Mouse (Mus musculus) heart, embryonic 12.5 days (tissue): ENCODE measurements at regions not wholly inside any gene's neighbourhood (a gene's known extent, or its start where the extent isn't known, plus 50 kb on each side); places are given as distances from the start of the nearest gene placed in this dataset.
A peak's percentile ranks its signal among the peaks of the same experiment; 100 is the strongest.

Experiments
- ATAC-seq: fragments of 200-750 bp; cut with Nextera tagmentation; 2 replicates; pipeline ENCODE4 v1.8.0; 2017; ENCODE audit warnings: moderate TSS enrichment, moderate library complexity; ENCODE audit not compliant: insufficient number of reproducible peaks, low FRiP score
- H3K27ac ChIP-seq: fragments of 300-500 bp; sonication (generic); 2 replicates; pipeline ENCODE4 v1.5.1; 2016; ENCODE audit warnings: mild to moderate bottlenecking, moderate library complexity; ENCODE audit not compliant: poor library complexity, severe bottlenecking
- H3K27me3 ChIP-seq: fragments of 300-500 bp; sonication (generic); replicated peaks from 2 replicates; pipeline ENCODE4 v1.6.1; 2016; ENCODE audit warnings: mild to moderate bottlenecking, moderate library complexity
- H3K36me3 ChIP-seq: fragments of 300-500 bp; sonication (generic); 2 replicates; pipeline ENCODE4 v1.6.1; 2016; ENCODE audit warnings: mild to moderate bottlenecking, moderate library complexity
- H3K4me1 ChIP-seq: fragments of 300-500 bp; sonication (generic); replicated peaks from 2 replicates; pipeline ENCODE4 v1.6.1; 2016; ENCODE audit warnings: mild to moderate bottlenecking
- H3K4me2 ChIP-seq: fragments of 300-500 bp; sonication (generic); 2 replicates; pipeline ENCODE4 v1.6.1; 2016; ENCODE audit warnings: mild to moderate bottlenecking, moderate library complexity
- H3K4me3 ChIP-seq: fragments of 300-500 bp; sonication (generic); 2 replicates; pipeline ENCODE4 v1.5.1; 2016; ENCODE audit warnings: mild to moderate bottlenecking
- H3K9ac ChIP-seq: fragments of 300-500 bp; sonication (generic); 2 replicates; pipeline ENCODE4 v1.6.1; 2016; ENCODE audit warnings: mild to moderate bottlenecking, moderate library complexity
- H3K9me3 ChIP-seq: fragments of 300-500 bp; sonication (generic); replicated peaks from 2 replicates; pipeline ENCODE4 v1.6.1; 2016; ENCODE audit warnings: mild to moderate bottlenecking, moderate library complexity
- WGBS: fragments of 180-500 bp; shearing (Covaris S2); methylation state at CpG from one replicate; pipeline ENCODE4 v1.1.7; 2016; 5-methylcytosine and 5-hydroxymethylcytosine counted together

DNA sequence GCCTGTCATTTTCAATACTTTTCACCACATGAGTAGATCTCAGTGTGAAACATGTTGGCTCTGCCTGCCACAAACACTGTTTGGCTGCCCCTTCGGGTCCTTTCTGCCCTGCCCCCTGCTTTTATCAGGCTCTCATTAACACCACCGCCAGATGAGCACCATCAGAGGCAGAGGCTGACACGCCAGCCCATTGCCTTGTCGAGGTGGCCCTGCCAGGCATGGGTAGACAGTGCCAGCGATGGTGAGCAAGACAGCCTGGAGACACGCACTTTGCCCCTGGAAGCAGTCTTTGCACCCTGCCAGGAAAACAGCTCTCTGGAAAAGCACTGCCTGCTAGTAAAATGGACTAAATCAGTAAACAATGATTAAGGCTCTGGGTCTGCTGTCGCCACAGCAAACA, 158.2 kb downstream of the Gm10295 start:
- no peak overlapping the region for H3K9ac ChIP-seq
- no peak for ATAC-seq
- no peaks in the 10 kb centered on the region for H3K9me3 ChIP-seq
- WGBS: 23% methylated on average over 7 of the region's 7 CpGs
- peaks cover 9% of the 10 kb centered on the region for H3K4me1 ChIP-seq
- H3K27ac ChIP-seq: no peak overlapping the region
- H3K27me3 ChIP-seq: no peaks in the 10 kb centered on the region
- no peaks in the 10 kb centered on the region for H3K36me3 ChIP-seq
- H3K4me2 ChIP-seq: peak overlapping the region; percentile 25; the same call in 1 of the 2 replicates
- no peak overlapping the region for H3K4me3 ChIP-seq

DNA sequence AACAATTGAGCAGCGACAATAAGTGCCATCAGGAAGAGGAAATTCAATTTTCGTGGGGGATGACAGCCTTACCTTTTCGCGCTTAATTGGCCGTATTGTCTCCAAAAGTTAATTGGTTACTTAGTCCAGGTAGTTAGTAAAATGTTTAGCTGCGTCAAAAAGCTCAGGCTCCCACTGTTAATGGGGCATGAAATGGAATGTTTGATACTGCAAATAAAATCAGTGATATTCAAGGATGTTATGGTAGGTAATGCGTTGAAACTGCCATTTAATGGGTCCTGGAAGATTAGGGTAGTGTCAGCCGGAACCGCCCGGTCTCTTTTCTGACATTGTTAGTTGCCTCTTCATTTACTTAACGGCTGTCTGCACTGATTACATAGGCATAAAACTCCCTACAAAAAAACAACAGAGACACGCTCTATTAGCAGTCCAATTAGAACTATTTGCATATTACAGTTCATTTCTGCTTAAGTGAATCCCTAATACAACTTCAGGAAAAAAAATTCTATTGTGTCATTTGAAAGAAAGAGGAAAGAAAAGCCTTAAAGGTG, 161.0 kb downstream of the Gm10295 start:
- no peak overlapping the region for H3K4me2 ChIP-seq
- H3K9me3 ChIP-seq: no peaks in the 10 kb centered on the region
- H3K27ac ChIP-seq: no peak overlapping the region
- ATAC-seq: no peak
- WGBS: 82% methylated on average over 12 of the region's 12 CpGs
- no peaks in the 10 kb centered on the region for H3K36me3 ChIP-seq
- no peaks in the 10 kb centered on the region for H3K27me3 ChIP-seq
- no peak overlapping the region for H3K9ac ChIP-seq
- peaks cover 12% of the 10 kb centered on the region for H3K4me1 ChIP-seq
- H3K4me3 ChIP-seq: no peak overlapping the region

DNA sequence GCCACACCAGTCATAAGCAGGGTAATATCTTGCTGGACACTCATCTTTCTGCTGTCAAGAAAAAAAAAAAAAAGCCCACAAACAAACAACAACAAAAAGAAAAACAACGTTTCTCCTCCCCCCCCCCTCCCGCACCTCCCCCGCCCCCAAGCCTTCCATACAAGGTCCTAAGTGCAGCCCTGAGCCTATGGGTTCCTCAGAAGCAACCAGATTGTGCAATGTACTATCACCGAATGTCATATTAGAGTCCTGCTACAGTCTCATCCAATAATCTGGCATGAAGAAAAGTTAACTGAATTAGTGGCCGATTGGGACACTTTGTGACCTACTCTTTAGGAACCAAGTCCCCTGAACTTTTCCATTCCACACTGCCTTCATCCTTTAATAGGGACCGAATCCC, 161.5 kb downstream of the Gm10295 start:
- Histone ChIP-seq H3K4me3 (no peak overlapping the region), H3K4me2 (no peak overlapping the region), H3K4me1 (peaks cover 12% of the 10 kb centered on the region), H3K27me3 (no peaks in the 10 kb centered on the region), H3K9me3 (no peaks in the 10 kb centered on the region), H3K36me3 (no peaks in the 10 kb centered on the region), H3K27ac (no peak overlapping the region), H3K9ac (no peak overlapping the region)
- ATAC-seq: no peak
- 70% methylated on average over 6 of the region's 6 CpGs for WGBS

DNA sequence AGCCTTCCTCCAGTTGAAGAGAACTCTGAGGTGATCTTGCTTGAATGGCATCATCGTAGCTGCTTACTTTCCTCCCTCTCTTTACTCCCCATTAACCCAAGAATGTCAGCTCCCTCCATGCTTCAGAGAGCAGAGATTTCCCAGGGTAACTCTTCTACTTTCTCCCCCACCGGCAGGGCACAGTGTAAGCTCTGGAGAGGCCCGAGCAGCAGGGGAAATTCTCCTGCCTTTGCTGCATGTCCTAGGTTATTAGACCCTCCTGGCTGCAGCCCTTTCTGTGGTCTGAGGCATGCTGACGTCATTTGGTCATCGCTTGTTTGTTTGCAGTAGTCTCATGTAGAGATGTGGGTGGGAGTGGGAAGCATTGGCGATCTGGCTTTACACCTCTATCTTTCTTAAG, 163.2 kb downstream of the Gm10295 start:
- 14% methylated on average over 6 of the region's 6 CpGs for WGBS
- H3K27ac ChIP-seq: peak overlapping the region; percentile 13; the same call in 1 of the 2 replicates
- no peaks in the 10 kb centered on the region for H3K9me3 ChIP-seq
- 0 out of 2 replicates have a peak overlapping the region, but pooled peaks have one; percentile 4 for H3K4me2 ChIP-seq
- no peak for ATAC-seq
- H3K4me1 ChIP-seq: peaks cover 7% of the 10 kb centered on the region
- 0 out of 2 replicates have a peak overlapping the region, but pooled peaks have one; percentile 2 for H3K9ac ChIP-seq
- no peaks in the 10 kb centered on the region for H3K36me3 ChIP-seq
- no peak overlapping the region for H3K4me3 ChIP-seq
- H3K27me3 ChIP-seq: no peaks in the 10 kb centered on the region

DNA sequence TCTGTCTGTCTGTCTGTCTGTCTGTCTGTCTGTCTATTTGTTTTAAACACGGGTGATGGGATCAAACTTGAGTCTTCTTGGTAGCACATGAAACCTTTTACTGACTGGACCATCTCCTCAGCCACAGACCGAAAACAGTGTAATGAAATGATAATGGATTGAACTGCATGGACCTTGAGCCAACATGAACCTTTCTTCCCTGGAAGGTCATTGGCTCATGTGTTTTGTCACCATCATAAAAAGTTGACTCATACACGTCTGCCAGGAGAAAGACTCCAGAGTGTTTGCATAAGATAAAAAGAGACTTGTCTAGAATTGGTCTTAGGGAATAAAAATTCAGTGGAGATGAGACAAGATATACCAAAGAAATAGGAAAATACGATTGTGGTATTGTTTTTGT, 176.4 kb downstream of the Gm10295 start:
- WGBS: 61% methylated on average over 4 of the region's 4 CpGs
- H3K4me2 ChIP-seq: no peak overlapping the region
- H3K4me1 ChIP-seq: 0 out of 2 replicates have a peak, but pooled peaks cover 3% of the 10 kb centered on the region
- ATAC-seq: no peak
- no peaks in the 10 kb centered on the region for H3K27me3 ChIP-seq
- H3K9ac ChIP-seq: no peak overlapping the region
- H3K36me3 ChIP-seq: no peaks in the 10 kb centered on the region
- no peak overlapping the region for H3K4me3 ChIP-seq
- no peaks in the 10 kb centered on the region for H3K9me3 ChIP-seq
- H3K27ac ChIP-seq: no peak overlapping the region

DNA sequence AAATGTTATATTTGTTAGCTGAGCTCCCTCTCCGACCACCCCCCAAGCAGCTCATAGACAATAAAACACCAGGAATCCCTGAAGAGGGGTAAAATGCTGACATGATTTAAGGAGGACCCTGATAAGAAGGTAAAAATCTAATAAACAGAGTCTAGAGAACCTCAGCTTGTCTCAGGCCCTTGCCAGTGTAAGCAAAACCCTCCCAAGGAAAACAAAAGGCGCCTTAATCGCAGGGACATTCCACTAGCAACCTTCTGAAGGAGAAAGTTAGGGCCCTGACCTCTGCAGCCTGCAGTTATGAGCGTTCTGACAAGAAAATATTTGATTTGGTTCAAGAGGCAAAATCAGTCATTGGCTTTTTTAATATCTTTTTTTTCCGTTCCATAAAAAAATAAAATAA, 212.2 kb downstream of the Gm10295 start:
- no peak; the same call in 1 of the 2 replicates for ATAC-seq
- WGBS: 54% methylated on average over 5 of the region's 5 CpGs
- Histone ChIP-seq H3K4me1 (no peaks in the 10 kb centered on the region), H3K27ac (no peak overlapping the region), H3K9ac (no peak overlapping the region), H3K4me2 (no peak overlapping the region), H3K36me3 (no peaks in the 10 kb centered on the region), H3K9me3 (no peaks in the 10 kb centered on the region), H3K4me3 (no peak overlapping the region), H3K27me3 (no peaks in the 10 kb centered on the region)

DNA sequence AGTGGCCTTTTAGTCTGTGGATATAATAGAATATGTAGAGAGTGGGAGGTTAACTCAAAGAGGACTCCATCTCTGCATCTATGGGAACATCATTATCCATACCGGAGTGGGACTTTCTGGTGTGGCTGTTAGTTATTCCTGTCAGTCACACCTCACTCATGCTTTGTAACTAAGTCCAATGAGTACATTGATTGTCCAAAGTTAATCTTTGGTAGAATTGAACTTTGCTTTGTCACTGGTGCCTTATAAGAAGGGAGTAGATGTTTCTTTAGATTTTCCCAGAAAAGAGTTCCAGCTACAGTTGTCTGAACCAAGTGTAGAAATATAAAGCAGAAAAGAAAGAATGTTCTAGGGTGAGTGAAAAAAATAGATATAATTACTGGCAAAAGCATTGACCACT, 221.3 kb downstream of the Gm10295 start:
- Histone ChIP-seq H3K4me2 (no peak overlapping the region), H3K9me3 (no peaks in the 10 kb centered on the region), H3K36me3 (no peaks in the 10 kb centered on the region), H3K9ac (no peak overlapping the region), H3K4me1 (peaks cover 5% of the 10 kb centered on the region; the same call in 1 of the 2 replicates), H3K4me3 (no peak overlapping the region), H3K27me3 (no peaks in the 10 kb centered on the region), H3K27ac (no peak overlapping the region)
- no peak for ATAC-seq
- WGBS: 87% methylated on average over 1 of the region's 1 CpGs

DNA sequence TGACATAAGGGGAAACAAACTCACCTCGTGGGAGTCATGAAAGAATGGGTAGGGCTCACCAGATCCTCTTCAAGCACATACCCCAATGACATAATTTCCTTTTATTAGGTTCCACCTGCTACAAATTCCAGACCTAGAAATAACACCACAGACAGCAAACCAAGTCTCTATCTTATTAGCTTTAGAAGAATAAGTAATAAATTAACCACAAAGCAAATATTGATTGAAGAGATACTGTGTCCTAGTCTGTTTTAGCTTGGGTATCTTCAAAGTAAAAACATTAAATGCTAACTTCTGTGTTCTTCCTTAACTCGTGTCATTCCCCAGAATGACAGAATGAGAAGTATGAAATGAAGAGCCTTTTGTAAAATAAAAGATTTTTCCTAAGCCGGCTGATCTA, 222.4 kb downstream of the Gm10295 start:
- Histone ChIP-seq H3K9me3 (no peaks in the 10 kb centered on the region), H3K4me2 (no peak overlapping the region)
- 71% methylated on average over 3 of the region's 3 CpGs for WGBS

DNA sequence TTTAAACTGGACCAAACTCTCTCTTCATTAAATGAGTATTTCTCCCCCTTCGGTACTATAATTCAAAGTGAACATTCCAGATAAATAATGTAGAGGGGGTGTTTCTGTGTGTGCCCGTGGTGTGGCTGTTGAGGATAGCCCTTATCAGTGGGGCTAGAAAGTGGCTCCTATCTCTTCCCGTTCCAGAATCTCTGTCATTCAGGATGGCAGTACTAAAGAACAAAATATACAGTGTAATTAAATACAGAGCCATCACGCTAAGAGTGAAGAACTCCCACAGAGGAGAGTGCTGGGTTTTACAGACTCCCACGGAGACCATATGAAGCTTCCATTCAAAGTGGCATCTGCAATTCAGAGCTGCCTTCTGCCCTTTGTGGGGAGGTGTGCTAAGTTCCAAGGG, 229.8 kb downstream of the Gm10295 start:
- Histone ChIP-seq H3K27me3 (no peaks in the 10 kb centered on the region), H3K4me2 (no peak overlapping the region), H3K9ac (no peak overlapping the region), H3K9me3 (no peaks in the 10 kb centered on the region), H3K36me3 (no peaks in the 10 kb centered on the region), H3K4me3 (no peak overlapping the region), H3K4me1 (peaks cover 10% of the 10 kb centered on the region), H3K27ac (no peak overlapping the region)
- WGBS: 24% methylated on average over 5 of the region's 5 CpGs
- ATAC-seq: no peak

More for the DNA sequence above, 222.4 kb downstream of the Gm10295 start:
- Histone ChIP-seq H3K27ac (no peak overlapping the region), H3K4me1 (peaks cover 5% of the 10 kb centered on the region; the same call in 1 of the 2 replicates), H3K27me3 (no peaks in the 10 kb centered on the region), H3K9ac (no peak overlapping the region), H3K4me3 (no peak overlapping the region), H3K36me3 (no peaks in the 10 kb centered on the region)
- no peak for ATAC-seq

DNA sequence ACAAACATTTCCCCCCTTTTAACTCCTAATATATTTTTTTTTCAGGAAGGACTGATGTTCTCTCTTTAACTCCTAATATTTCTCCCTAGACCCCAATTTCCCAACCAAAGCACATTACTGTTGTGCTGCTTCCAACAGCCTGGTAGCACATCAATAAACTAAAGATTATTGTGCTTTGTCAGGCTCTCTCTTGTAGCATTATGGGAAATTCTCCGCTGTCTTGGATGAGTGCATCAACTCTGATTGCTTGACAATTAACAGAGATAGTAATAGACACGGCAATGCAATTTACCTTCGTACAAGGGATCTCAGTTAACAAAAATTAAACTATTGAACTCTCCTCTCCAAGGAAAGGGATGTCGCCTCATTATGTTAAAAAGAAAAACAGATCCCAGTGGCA, 230.3 kb downstream of the Gm10295 start:
- H3K27ac ChIP-seq: no peak overlapping the region
- no peak for ATAC-seq
- no peaks in the 10 kb centered on the region for H3K36me3 ChIP-seq
- H3K4me1 ChIP-seq: peaks cover 10% of the 10 kb centered on the region
- no peaks in the 10 kb centered on the region for H3K9me3 ChIP-seq
- H3K4me2 ChIP-seq: no peak overlapping the region
- WGBS: 79% methylated on average over 4 of the region's 4 CpGs
- H3K9ac ChIP-seq: no peak overlapping the region
- H3K4me3 ChIP-seq: no peak overlapping the region
- no peaks in the 10 kb centered on the region for H3K27me3 ChIP-seq

DNA sequence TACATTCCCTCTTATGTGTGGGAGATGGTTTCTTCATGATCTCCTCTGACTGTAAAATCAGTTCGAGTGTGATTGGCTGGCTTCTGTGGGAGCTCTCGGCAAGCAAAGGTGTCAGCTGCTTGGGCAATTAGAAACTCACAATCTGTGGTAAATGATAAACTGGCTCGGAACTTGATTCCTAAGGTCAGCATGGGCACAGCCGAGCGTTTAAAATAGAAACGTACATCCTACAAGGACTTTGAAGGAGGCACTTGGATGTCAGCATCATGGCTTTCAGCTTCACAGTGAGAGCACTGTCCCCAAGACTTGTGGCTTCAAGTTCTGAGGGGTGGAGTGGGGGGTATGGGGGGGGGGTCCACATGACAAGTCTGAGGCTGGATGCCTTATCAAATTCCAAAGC, 231.3 kb downstream of the Gm10295 start:
- H3K9ac ChIP-seq: no peak overlapping the region
- H3K27ac ChIP-seq: no peak overlapping the region
- H3K9me3 ChIP-seq: no peaks in the 10 kb centered on the region
- 25% methylated on average over 6 of the region's 6 CpGs for WGBS
- H3K4me3 ChIP-seq: no peak overlapping the region
- no peak overlapping the region for H3K4me2 ChIP-seq
- peaks cover 4% of the 10 kb centered on the region for H3K4me1 ChIP-seq
- H3K36me3 ChIP-seq: no peaks in the 10 kb centered on the region
- no peak for ATAC-seq
- H3K27me3 ChIP-seq: no peaks in the 10 kb centered on the region

DNA sequence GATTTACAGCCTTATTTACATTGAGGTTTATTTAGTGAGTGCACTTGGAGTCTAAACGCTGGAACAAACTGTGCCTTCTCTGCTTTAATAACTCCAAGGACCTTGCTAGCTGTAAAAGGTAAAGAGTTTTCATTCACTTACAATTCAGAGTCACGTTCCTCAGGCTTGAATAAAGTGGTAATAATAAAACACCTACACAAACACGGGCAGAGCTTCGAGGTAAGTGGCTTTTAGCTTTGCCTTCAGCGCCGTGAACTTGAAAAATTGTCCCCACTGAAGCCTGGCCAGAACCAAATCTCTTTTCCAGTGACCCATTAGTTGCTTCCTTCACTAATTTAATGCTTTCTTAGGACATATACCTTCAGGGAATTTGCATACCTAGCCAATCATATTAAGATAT, 244.2 kb downstream of the Gm10295 start:
- no peaks in the 10 kb centered on the region for H3K36me3 ChIP-seq
- no peak for ATAC-seq
- H3K4me2 ChIP-seq: no peak overlapping the region
- no peaks in the 10 kb centered on the region for H3K27me3 ChIP-seq
- no peak overlapping the region for H3K4me3 ChIP-seq
- 86% methylated on average over 6 of the region's 6 CpGs for WGBS
- H3K9ac ChIP-seq: no peak overlapping the region
- H3K4me1 ChIP-seq: no peaks in the 10 kb centered on the region
- H3K9me3 ChIP-seq: no peaks in the 10 kb centered on the region
- no peak overlapping the region for H3K27ac ChIP-seq
